Mouse (Mus musculus) fat pad, adult 2 months (tissue): ENCODE data around the gene Erich2.

Source experiments
- DNase-seq: peaks from one replicate; pipeline ENCODE4 v3.0.0-alpha.2; 2011; ENCODE audit warnings: low read depth, low spot score; ENCODE audit errors: extremely low read depth

Gene Erich2

GRCm38 (mm10) chr2:70562011-70562491, 53.4 kb downstream of the Erich2 start:
- no peak for DNase-seq

DNA sequence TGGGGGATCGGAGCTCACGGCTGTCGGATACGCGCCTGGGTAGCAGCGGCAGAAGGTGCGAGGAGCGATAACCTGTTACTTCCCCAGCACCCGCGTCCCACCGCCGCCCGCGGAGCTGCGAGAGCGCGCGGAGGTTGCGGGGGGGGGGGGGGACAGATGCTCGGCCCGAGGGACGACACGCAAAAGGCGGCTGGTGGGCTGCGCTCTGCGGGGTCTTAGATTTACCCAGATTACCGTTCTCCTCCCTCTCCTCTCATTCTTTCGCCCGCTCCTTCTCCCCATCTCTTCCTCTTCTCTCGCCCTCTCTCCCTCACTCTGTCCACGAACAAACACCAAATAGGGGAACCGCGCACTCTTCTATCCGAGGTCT, 54.0 kb downstream of the Erich2 start:
- no peak for DNase-seq

- no peak for DNase-seq
Measured at GRCm38 (mm10) chr2:70562981-70563671, 54.5 kb downstream of the Erich2 start.

GRCm38 (mm10) chr2:70563721-70564645, 55.4 kb downstream of the Erich2 start:
- DNase-seq, result no peak

- DNase-seq, result no peak
Measured at GRCm38 (mm10) chr2:70564646-70565315, 56.2 kb downstream of the Erich2 start.

DNA sequence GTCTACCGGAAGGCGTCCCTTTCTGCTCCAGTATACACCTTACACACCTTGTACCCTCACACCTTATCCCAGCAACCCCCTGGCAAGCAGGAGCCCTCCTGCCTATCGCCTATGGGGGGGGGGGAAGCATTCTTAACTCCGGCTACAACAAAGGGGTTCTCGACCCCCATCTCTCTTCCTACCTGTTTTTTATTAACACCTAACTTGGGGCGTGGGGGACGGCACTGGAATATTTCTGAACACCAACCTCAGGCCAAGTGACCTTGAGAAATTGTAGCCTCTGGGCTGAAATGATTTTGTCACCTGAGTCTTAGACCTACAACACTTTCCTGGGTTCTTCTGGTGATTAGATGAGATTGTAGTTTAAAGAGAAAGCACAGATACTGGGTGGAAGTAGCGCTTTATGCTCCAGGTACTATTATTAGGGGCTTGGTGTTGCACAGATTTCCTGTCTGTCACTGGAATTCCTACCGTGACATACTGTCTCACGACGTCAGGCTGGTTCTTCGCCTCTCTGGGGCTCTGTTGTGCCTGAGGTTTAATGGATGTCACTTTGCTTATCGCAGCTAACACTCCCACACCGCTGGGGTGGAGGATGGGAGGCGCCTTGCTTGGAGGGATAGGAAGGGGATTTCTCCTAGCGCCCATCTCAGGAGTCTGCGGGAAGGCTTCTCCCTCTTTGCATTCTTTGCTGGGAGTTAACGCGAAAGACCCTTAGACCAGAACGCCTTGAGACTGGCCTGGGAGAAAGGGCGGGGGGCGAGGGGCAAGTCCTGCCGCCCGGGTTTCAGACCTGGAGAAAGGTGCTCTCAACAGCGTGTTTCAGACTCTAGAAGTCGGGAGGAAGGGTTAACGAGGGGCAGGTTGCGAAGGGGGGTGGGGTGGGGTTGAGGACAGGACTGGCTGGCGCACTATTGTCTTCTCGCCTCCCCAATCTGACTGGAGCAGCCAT, 57.3 kb downstream of the Erich2 start:
- DNase-seq, result no peak

GRCm38 (mm10) chr2:70566603-70566981, 58.0 kb downstream of the Erich2 start:
- DNase-seq, result no peak

GRCm38 (mm10) chr2:70567071-70567681, 58.6 kb downstream of the Erich2 start:
- DNase-seq, result no peak

DNA sequence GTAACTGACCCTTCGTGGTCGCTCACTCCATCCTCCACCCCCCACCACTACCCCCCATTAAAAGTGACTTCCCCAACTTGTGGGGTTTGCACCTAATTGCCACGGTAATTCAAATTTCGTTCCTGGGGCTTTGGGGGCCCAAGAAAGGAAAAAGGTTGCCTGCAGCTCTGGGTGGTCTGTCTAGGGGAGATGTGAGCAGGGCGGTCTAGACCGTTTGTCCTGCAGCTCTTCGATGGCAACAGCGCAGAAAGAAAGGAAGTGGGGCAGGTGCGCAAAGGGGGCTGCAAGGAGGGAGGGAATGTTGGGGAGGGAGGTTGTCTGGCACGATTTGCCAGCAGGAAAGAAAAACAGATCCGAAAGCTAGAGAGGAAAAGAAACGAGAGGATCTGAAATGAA, 59.1 kb downstream of the Erich2 start:
- DNase-seq, result no peak

GRCm38 (mm10) chr2:70568198-70568941, 59.8 kb downstream of the Erich2 start:
- no peak for DNase-seq

- no peak for DNase-seq
Measured at GRCm38 (mm10) chr2:70571698-70572097, 63.1 kb downstream of the Erich2 start.

GRCm38 (mm10) chr2:70572251-70572650, 63.6 kb downstream of the Erich2 start:
- DNase-seq, result no peak

DNA sequence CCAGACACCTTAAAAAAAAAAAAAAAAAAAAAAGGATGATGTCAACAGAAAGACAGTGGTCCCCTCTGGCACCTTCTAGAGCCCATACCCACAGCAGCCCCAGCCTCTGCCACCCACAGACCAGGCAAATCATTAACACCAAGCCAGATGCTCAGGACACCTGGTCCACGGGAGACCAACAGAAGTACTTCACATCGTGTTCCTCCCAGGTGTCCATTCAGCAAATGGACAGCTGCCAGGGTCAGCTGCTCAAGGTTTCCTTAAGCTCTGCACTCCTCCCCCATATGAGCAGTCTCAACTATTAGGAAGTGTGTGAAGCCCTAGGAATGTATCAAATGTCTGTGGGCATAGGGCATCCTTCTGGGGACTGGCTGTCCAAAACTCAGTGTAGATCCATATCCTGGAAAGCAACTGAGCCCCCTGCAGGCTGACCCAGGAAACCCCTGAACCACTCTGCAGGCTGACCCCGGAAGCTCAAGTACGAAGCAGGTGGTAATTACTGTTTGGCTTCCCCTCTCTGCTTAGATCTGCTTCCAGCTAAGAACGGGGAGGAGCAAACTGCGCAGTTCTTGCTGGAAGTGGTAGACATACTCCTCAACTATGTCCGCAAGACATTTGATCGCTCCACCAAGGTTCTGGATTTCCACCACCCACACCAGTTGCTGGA, 65.1 kb downstream of the Erich2 start:
- no peak for DNase-seq

DNA sequence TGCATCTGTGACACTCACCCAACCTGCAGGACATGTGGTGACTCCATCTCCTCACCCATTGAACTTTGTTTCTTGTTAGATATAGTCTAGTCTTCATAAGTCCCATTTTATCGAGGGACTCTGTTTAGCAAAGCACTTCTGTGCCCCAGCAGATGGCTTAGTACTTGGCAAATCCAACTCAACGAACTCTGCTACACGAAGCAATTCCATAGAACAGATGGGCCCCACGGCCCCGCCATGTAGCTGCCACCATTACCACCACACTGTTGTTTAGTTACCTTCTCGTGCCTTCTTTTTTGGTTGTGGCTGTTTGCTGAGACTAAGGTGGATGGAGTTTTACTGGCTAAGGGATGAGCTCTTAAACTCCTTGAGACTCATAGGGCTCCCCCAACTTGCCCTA, 79.6 kb downstream of the Erich2 start:
- no peak for DNase-seq
